Mouse (Mus musculus): ENCODE measurements at regions not wholly inside any gene's neighbourhood (a gene's known extent, or its start where the extent isn't known, plus 50 kb on each side); places are given as distances from the start of the nearest gene placed in this dataset.

GRCm38 (mm10) chr10:38875667-38876245 is 54.2 kb upstream of the Rfpl4b start:
- peak in 1 of 2 experiments; percentile 15 for DNase-seq (ENCODE audit: low read depth in 1 of 2, low spot score in 2 of 2)
- Histone ChIP-seq H3K4me3 (ENCODE audit: extremely low read depth, insufficient read depth, insufficient read length) (no peak overlapping the region), H3K27ac (ENCODE audit: insufficient read depth, low read length) (no peak overlapping the region), H3K27me3 (ENCODE audit: control insufficient read depth, insufficient read depth, low read length) (no peaks in the 10 kb centered on the region), H3K4me1 (ENCODE audit: control insufficient read depth, insufficient read depth, insufficient read length) (peaks cover 2% of the 10 kb centered on the region), H3K36me3 (ENCODE audit: control insufficient read depth, insufficient read depth, low read length) (no peaks in the 10 kb centered on the region)
- TF ChIP-seq CTCF (IDR thresholded peaks at IDR 0.05; ENCODE audit: extremely low read depth, insufficient read depth, insufficient read length, insufficient replicate concordance) (peak; percentile 12; the same call in 1 of the 2 replicates), POLR2A (IDR thresholded peaks at IDR 0.05; ENCODE audit: low read depth, low read length) (no peak)
- WGBS, result 21% methylated on average over 5 of the region's 5 CpGs

GRCm38 (mm10) chr10:38879271-38879670 is 57.7 kb upstream of the Rfpl4b start:
- no peaks in the 10 kb centered on the region for H3K27me3 ChIP-seq (ENCODE audit: control insufficient read depth, insufficient read depth, low read length)
- DNase-seq (ENCODE audit: low read depth in 1 of 2, low spot score in 2 of 2), result no peak
- no peaks in the 10 kb centered on the region for H3K36me3 ChIP-seq (ENCODE audit: control insufficient read depth, insufficient read depth, low read length)
- 91% methylated on average over 7 of the region's 7 CpGs for WGBS
- H3K4me1 ChIP-seq (ENCODE audit: control insufficient read depth, insufficient read depth, insufficient read length), result peaks cover 4% of the 10 kb centered on the region
- TF ChIP-seq POLR2A (IDR thresholded peaks at IDR 0.05; ENCODE audit: low read depth, low read length) (no peak), CTCF (IDR thresholded peaks at IDR 0.05; ENCODE audit: extremely low read depth, insufficient read depth, insufficient read length, insufficient replicate concordance) (no peak)
- no peak overlapping the region for H3K27ac ChIP-seq (ENCODE audit: insufficient read depth, low read length)
- H3K4me3 ChIP-seq (ENCODE audit: extremely low read depth, insufficient read depth, insufficient read length), result no peak overlapping the region

- peak overlapping the region; percentile 14; the same call in 1 of the 2 replicates for H3K27ac ChIP-seq (ENCODE audit: insufficient read depth, low read length)
- peaks cover 9% of the 10 kb centered on the region for H3K4me1 ChIP-seq (ENCODE audit: control insufficient read depth, insufficient read depth, insufficient read length)
Observed at GRCm38 (mm10) chr10:38880642-38881187, 59.1 kb upstream of the Rfpl4b start.

GRCm38 (mm10) chr10:38882154-38882553 is 60.6 kb upstream of the Rfpl4b start:
- Histone ChIP-seq H3K4me3 (ENCODE audit: extremely low read depth, insufficient read depth, insufficient read length) (no peak overlapping the region), H3K4me1 (ENCODE audit: control insufficient read depth, insufficient read depth, insufficient read length) (peaks cover 9% of the 10 kb centered on the region), H3K36me3 (ENCODE audit: control insufficient read depth, insufficient read depth, low read length) (no peaks in the 10 kb centered on the region), H3K27ac (ENCODE audit: insufficient read depth, low read length) (no peak overlapping the region), H3K27me3 (ENCODE audit: control insufficient read depth, insufficient read depth, low read length) (no peaks in the 10 kb centered on the region)
- TF ChIP-seq CTCF (IDR thresholded peaks at IDR 0.05; ENCODE audit: extremely low read depth, insufficient read depth, insufficient read length, insufficient replicate concordance), result no peak
- no peak for TF ChIP-seq POLR2A (IDR thresholded peaks at IDR 0.05; ENCODE audit: low read depth, low read length)
- WGBS, result 95% methylated on average over 6 of the region's 6 CpGs
- no peak for DNase-seq (ENCODE audit: low read depth in 1 of 2, low spot score in 2 of 2)

More at GRCm38 (mm10) chr10:38880642-38881187, 59.1 kb upstream of the Rfpl4b start:
- Histone ChIP-seq H3K36me3 (ENCODE audit: control insufficient read depth, insufficient read depth, low read length) (no peaks in the 10 kb centered on the region), H3K27me3 (ENCODE audit: control insufficient read depth, insufficient read depth, low read length) (no peaks in the 10 kb centered on the region), H3K4me3 (ENCODE audit: extremely low read depth, insufficient read depth, insufficient read length) (no peak overlapping the region)
- WGBS, result 16% methylated on average over 7 of the region's 7 CpGs
- DNase-seq (ENCODE audit: low read depth in 1 of 2, low spot score in 2 of 2), result no peak
- TF ChIP-seq CTCF (IDR thresholded peaks at IDR 0.05; ENCODE audit: extremely low read depth, insufficient read depth, insufficient read length, insufficient replicate concordance) (no peak), POLR2A (IDR thresholded peaks at IDR 0.05; ENCODE audit: low read depth, low read length) (no peak)

GRCm38 (mm10) chr10:38883816-38884599 is 62.4 kb upstream of the Rfpl4b start:
- no peak overlapping the region for H3K27ac ChIP-seq (ENCODE audit: insufficient read depth, low read length)
- WGBS, result 82% methylated on average over 2 of the region's 2 CpGs
- H3K4me1 ChIP-seq (ENCODE audit: control insufficient read depth, insufficient read depth, insufficient read length), result peaks cover 9% of the 10 kb centered on the region
- no peak for DNase-seq (ENCODE audit: low read depth in 1 of 2, low spot score in 2 of 2)
- TF ChIP-seq CTCF (IDR thresholded peaks at IDR 0.05; ENCODE audit: extremely low read depth, insufficient read depth, insufficient read length, insufficient replicate concordance) (no peak), POLR2A (IDR thresholded peaks at IDR 0.05; ENCODE audit: low read depth, low read length) (no peak)
- H3K27me3 ChIP-seq (ENCODE audit: control insufficient read depth, insufficient read depth, low read length), result no peaks in the 10 kb centered on the region
- no peak overlapping the region for H3K4me3 ChIP-seq (ENCODE audit: extremely low read depth, insufficient read depth, insufficient read length)
- H3K36me3 ChIP-seq (ENCODE audit: control insufficient read depth, insufficient read depth, low read length), result no peaks in the 10 kb centered on the region

- Histone ChIP-seq H3K4me3 (ENCODE audit: extremely low read depth, insufficient read depth, insufficient read length) (no peak overlapping the region), H3K27ac (ENCODE audit: insufficient read depth, low read length) (peak overlapping the region; percentile 44; the same call in 1 of the 2 replicates), H3K36me3 (ENCODE audit: control insufficient read depth, insufficient read depth, low read length) (no peaks in the 10 kb centered on the region), H3K4me1 (ENCODE audit: control insufficient read depth, insufficient read depth, insufficient read length) (peaks cover 9% of the 10 kb centered on the region), H3K27me3 (ENCODE audit: control insufficient read depth, insufficient read depth, low read length) (no peaks in the 10 kb centered on the region)
- peak; percentile 14 to 25 for DNase-seq (ENCODE audit: low read depth in 1 of 2, low spot score in 2 of 2)
- WGBS, result 9% methylated on average over 4 of the region's 4 CpGs
- TF ChIP-seq POLR2A (IDR thresholded peaks at IDR 0.05; ENCODE audit: low read depth, low read length) (no peak), CTCF (IDR thresholded peaks at IDR 0.05; ENCODE audit: extremely low read depth, insufficient read depth, insufficient read length, insufficient replicate concordance) (no peak)
Observed at GRCm38 (mm10) chr10:38884641-38885040, 63.1 kb upstream of the Rfpl4b start.

Measured in spleen, adult 2 months (tissue).